In the genomic region with DNA sequence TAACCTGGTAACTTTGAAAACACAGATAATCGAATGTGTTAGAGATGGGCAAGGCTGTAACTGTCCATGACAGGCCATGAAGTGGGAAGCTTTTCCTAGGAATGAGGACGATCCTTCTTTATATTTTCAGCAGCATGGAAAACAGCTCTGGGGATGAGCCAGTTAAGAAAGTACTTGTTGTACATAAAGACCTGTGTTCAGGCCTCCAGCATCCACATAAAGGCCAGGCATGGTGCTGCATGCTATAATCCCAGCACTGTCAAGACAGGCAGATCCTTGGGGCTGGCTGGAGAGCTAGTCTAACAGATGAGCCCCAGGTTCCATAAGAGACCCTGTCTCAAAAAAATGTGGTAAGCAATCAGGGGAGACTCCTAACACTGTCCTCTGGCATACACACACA, we compare ENCODE assay signal across 31 mouse cellular contexts.
"Had no signal": no experiment of that assay in that cellular context is flagged by ENCODE, and none has a peak within 500 bp of the region (broad histone marks: within the 10 kb centered on the region; RNA-seq: fewer than 3 reads in every experiment).

No protein-coding gene starts in this region.

- DNase-seq: left cerebral cortex, postnatal 4 days; liver; liver, embryonic 13.5 days; liver, postnatal 0 days; lung, adult 18-20 months; lung, adult 2 months; lung, embryonic 14.5 days; lung, postnatal 10 days; lung, postnatal 14 days; lung, postnatal 36 days; lung, postnatal 4 days; midbrain, embryonic 14.5 days had no signal

- H3K36me3 ChIP-seq: limb, embryonic 10.5 days; limb, embryonic 12.5 days; limb, embryonic 13.5 days; limb, embryonic 15.5 days; liver, embryonic 12.5 days; liver, embryonic 13.5 days; liver, embryonic 15.5 days; lung, embryonic 15.5 days; midbrain, embryonic 10.5 days; midbrain, embryonic 12.5 days; midbrain, embryonic 13.5 days; midbrain, embryonic 15.5 days; neural tube, embryonic 12.5 days had no signal

- ATAC-seq: liver, embryonic 12.5 days; liver, postnatal 0 days; lung, postnatal 0 days; midbrain, embryonic 13.5 days; midbrain, embryonic 15.5 days had no signal

- H3K27me3 ChIP-seq: limb, embryonic 12.5 days; limb, embryonic 13.5 days; limb, embryonic 15.5 days; liver, embryonic 12.5 days; liver, embryonic 13.5 days; liver, embryonic 15.5 days; lung, embryonic 15.5 days; megakaryocyte, embryonic 14.5 days; midbrain, embryonic 12.5 days; midbrain, embryonic 13.5 days; midbrain, embryonic 15.5 days; neural tube, embryonic 12.5 days had no signal

- H3K27ac ChIP-seq: left cerebral cortex, adult 2 months; limb, embryonic 10.5 days; limb, embryonic 12.5 days; limb, embryonic 13.5 days; limb, embryonic 15.5 days; liver, embryonic 12.5 days; liver, embryonic 13.5 days; liver, embryonic 14.5 days; liver, embryonic 15.5 days; lung, embryonic 15.5 days; macrophage; midbrain, embryonic 10.5 days; midbrain, embryonic 12.5 days; midbrain, embryonic 13.5 days; midbrain, embryonic 15.5 days; neural tube, embryonic 12.5 days had no signal

- H3K4me1 ChIP-seq: limb, embryonic 10.5 days; liver, embryonic 12.5 days; liver, embryonic 13.5 days; liver, embryonic 15.5 days; lung, embryonic 15.5 days; megakaryocyte, embryonic 14.5 days; midbrain, embryonic 13.5 days; midbrain, embryonic 15.5 days; neural tube, embryonic 12.5 days had no signal

- H3K4me3 ChIP-seq: left cerebral cortex, adult 2 months; limb, embryonic 10.5 days; limb, embryonic 12.5 days; limb, embryonic 13.5 days; limb, embryonic 15.5 days; liver, embryonic 12.5 days; liver, embryonic 13.5 days; liver, embryonic 15.5 days; lung, embryonic 15.5 days; megakaryocyte, embryonic 14.5 days; midbrain, embryonic 10.5 days; midbrain, embryonic 12.5 days; midbrain, embryonic 13.5 days; midbrain, embryonic 15.5 days; myocyte; neural tube, embryonic 12.5 days had no signal

- H3K9ac ChIP-seq: limb, embryonic 12.5 days; limb, embryonic 13.5 days; limb, embryonic 15.5 days; liver, embryonic 12.5 days; liver, embryonic 13.5 days; liver, embryonic 14.5 days; liver, embryonic 15.5 days; liver, postnatal 0 days; lung, embryonic 14.5 days; lung, embryonic 15.5 days; midbrain, embryonic 12.5 days; midbrain, embryonic 13.5 days; midbrain, embryonic 15.5 days; neural tube, embryonic 12.5 days had no signal

- H3K9me3 ChIP-seq: limb, embryonic 10.5 days; limb, embryonic 12.5 days; limb, embryonic 13.5 days; limb, embryonic 15.5 days; liver, embryonic 12.5 days; liver, embryonic 13.5 days; liver, embryonic 15.5 days; lung, embryonic 15.5 days; midbrain, embryonic 10.5 days; midbrain, embryonic 12.5 days; midbrain, embryonic 13.5 days; midbrain, embryonic 15.5 days; neural tube, embryonic 12.5 days had no signal

- H3K4me2 ChIP-seq: limb, embryonic 12.5 days; limb, embryonic 13.5 days; limb, embryonic 15.5 days; liver, embryonic 11.5 days; liver, embryonic 12.5 days; liver, embryonic 13.5 days; liver, embryonic 15.5 days; lung, embryonic 14.5 days; lung, embryonic 15.5 days; midbrain, embryonic 12.5 days; midbrain, embryonic 13.5 days; midbrain, embryonic 15.5 days; neural tube, embryonic 12.5 days had no signal
